9 mouse cellular contexts compared by ENCODE assay signal in the genomic region with DNA sequence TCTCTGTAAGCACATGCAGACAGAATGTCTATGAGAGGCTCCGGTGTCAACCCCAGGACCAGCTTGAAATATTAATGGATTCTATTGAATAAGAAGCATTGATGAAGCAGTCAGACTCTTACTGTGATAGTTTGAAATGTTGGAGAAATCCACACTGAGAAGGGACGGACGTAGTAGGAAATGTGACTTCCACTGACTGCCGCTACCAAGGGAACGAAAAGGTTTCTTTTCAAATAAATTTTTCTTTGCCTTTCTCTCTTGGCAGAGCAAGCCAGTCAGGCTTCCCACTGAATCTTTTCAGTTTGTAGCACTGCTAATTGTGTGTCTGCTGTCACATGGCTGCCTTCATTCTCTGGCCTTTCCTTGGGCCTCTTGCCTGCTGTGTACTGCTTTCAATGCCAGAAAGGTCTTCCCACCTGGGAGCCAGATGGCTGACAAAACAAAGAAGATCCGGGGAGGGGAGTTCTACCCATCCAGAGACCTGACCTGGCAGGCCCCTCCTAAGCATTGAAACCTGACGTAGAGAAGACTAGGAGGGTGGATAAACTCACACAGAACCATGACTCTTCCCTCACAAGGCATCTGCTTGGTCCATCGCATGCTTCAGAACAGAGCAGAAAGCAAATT. TPM values are rescaled to one million over a fixed set of nuclear protein-coding genes. Genes with fewer than 3 reads are reported as not detected.
DNase-seq lines count a peak whose midpoint lies in the region; TF ChIP-seq lines count a peak whose summit lies in the region.
"Had no signal": no experiment of that assay in that cellular context is flagged by ENCODE, and none has a peak within 500 bp of the region (broad histone marks: within the 10 kb centered on the region; RNA-seq: fewer than 3 reads in every experiment).

No protein-coding gene starts in this region.

- TF ChIP-seq POLR2A in thymus, adult 2 months (IDR thresholded peaks at IDR 0.05; ENCODE audit: control insufficient read depth, extremely low read depth, insufficient read depth, low read length, poor library complexity) = no peak

- H3K36me3 ChIP-seq in thymus, adult 2 months (ENCODE audit: control insufficient read depth, insufficient read depth, low read length) = no peaks in the 10 kb centered on the region
- H3K36me3 ChIP-seq: embryonic facial prominence, embryonic 13.5 days had no signal

- no peak overlapping the region for H3K27ac ChIP-seq in thymus, adult 2 months (ENCODE audit: control insufficient read depth, insufficient read depth, low read length)
- H3K27ac ChIP-seq: embryonic facial prominence, embryonic 13.5 days had no signal

- WGBS in thymus, adult 2 months = 97% methylated on average over 8 of the region's 8 CpGs

- no peak overlapping the region for H3K4me3 ChIP-seq in thymus, adult 2 months (ENCODE audit: control insufficient read depth, insufficient read depth, low read length)
- H3K4me3 ChIP-seq: embryonic facial prominence, embryonic 13.5 days had no signal

- H3K27me3 ChIP-seq in thymus, adult 2 months (ENCODE audit: control insufficient read depth, insufficient read depth, low read length) = no peaks in the 10 kb centered on the region
- H3K27me3 ChIP-seq: embryonic facial prominence, embryonic 13.5 days had no signal

- peak; percentile 72 to 80 for DNase-seq in cerebellum, postnatal 10 days
- DNase-seq in frontal cortex, postnatal 10 days (ENCODE audit: low spot score in 2 of 2) = peak; percentile 49 to 62
- peak; percentile 65 for DNase-seq in left cerebral cortex, adult 11 months (ENCODE audit: low spot score)
- peak; percentile 74 to 86 for DNase-seq in right cerebral cortex, postnatal 10 days (ENCODE audit: low spot score in 2 of 2)
- DNase-seq in yolk sac, embryonic 10.5 days (ENCODE audit: low spot score) = no peak
- DNase-seq in thymus, adult 2 months = no peak
- no peak for DNase-seq in thymus, postnatal 25 days
- DNase-seq: heart, postnatal 36 days had no signal

- H3K4me1 ChIP-seq in thymus, adult 2 months (replicated peaks; ENCODE audit: control insufficient read depth, insufficient read depth, low read length) = no peaks in the 10 kb centered on the region

- no peak for TF ChIP-seq CTCF in thymus, adult 2 months (IDR thresholded peaks at IDR 0.05; ENCODE audit: borderline replicate concordance, control insufficient read depth, extremely low read depth, insufficient read depth, low read length, poor library complexity)

RNA-seq across cellular contexts. Expression of a gene that starts 15.2 kb away (rescaled TPM):
- 9.6 and 10.6 TPM in 2 replicates for polyA plus RNA-seq in thymus, adult 2 months (2012; rRNA removed)

RNA-seq across cellular contexts. Expression of a gene that starts 45.8 kb away (rescaled TPM):
- 0.55 and 2.6 TPM in 2 replicates for polyA plus RNA-seq in thymus, adult 2 months (2012; rRNA removed)

Comparison
In these comparisons a context has a peak if more than half of its experiments do, and no peak if none do; other contexts are left out.
1. DNase-seq: peak in cerebellum, postnatal 10 days (2 of 2), frontal cortex, postnatal 10 days (2 of 2), left cerebral cortex, adult 11 months (single experiment) and right cerebral cortex, postnatal 10 days (2 of 2); none in yolk sac, embryonic 10.5 days (single experiment), thymus, adult 2 months (single experiment) and thymus, postnatal 25 days (single experiment).